Mouse (Mus musculus) lung, adult 2 months (tissue): ENCODE results near the gene Pigb.

Source experiments
- CTCF ChIP-seq: fragments of 200-500 bp; IDR thresholded peaks from 2 replicates; pipeline ENCODE4 v1.5.1; 2011; ENCODE audit warnings: mild to moderate bottlenecking, low read length, control low read depth; ENCODE audit not compliant: insufficient read depth
- POLR2A ChIP-seq: fragments of 200-500 bp; IDR thresholded peaks from 2 replicates; pipeline ENCODE4 v1.6.1; 2011; ENCODE audit warnings: low read depth, mild to moderate bottlenecking, control low read depth, low read length, borderline replicate concordance; ENCODE audit errors: extremely low read depth

DNA sequence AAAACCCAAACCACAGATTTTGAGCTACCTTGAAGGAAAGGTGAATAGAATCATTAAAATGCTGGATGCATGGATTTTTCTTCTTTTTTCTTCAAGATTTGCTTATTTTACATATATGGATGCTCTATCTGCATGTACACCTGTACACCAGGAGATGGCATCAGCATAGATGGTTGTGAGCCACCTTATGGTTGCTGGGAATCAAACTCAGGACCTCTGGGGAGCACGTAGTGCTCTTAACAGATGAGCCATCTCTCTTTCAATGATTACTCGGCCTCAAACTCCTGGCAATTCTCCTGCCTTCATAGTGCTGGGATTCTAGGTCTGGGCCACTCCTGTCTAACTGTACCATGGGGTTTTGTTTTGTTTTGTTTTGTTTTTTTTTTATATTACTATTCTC, 57.1 kb downstream of the Pigb start:
- TF ChIP-seq CTCF (no peak), POLR2A (no peak)
